In the genomic region with DNA sequence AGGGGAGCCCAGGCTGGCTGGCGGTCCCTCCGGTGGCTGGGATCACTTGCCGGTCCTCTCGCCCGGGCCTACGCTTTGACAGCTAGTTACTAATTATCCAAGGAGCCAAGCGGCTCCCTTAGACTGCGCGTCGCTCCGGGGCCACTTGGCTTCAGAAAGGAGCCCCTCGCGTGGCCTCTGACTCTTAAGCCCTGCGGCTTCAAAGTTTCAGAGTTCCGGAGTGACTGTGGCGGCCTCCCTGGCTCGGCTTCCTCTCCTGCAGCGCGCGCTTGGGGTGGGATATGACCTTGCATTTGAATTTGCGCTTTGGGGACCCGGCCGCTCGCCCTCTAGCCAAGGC, we compare ENCODE assay signal across 8 mouse cellular contexts. TPM values are rescaled to one million over a fixed set of nuclear protein-coding genes. Genes with fewer than 3 reads are reported as not detected.
DNase-seq lines count a peak whose midpoint lies in the region; ATAC-seq lines count a peak whose summit lies in the region.

No protein-coding gene starts in this region.

- DNase-seq in kidney, postnatal 4 days, result peak; percentile 58 to 72
- no peak for DNase-seq in T-cell, adult 2 months (ENCODE audit: low spot score)
- no peak for DNase-seq in layer of hippocampus, adult 9-11 months
- DNase-seq in left cerebral cortex, adult 8-10 months (ENCODE audit: low spot score in 2 of 2), result no peak

- WGBS in embryonic facial prominence, embryonic 15.5 days, result 1% methylated on average over 24 of the region's 24 CpGs
- under 1% methylated on average over 24 of the region's 24 CpGs for WGBS in neural tube, embryonic 12.5 days

- H3K27me3 ChIP-seq in megakaryocyte, embryonic 14.5 days (replicated peaks), result peaks cover 92% of the 10 kb centered on the region
- peaks cover 88% of the 10 kb centered on the region for H3K27me3 ChIP-seq in embryonic facial prominence, embryonic 15.5 days
- H3K27me3 ChIP-seq in neural tube, embryonic 12.5 days (replicated peaks), result peaks cover 81% of the 10 kb centered on the region

- H3K4me3 ChIP-seq in megakaryocyte, embryonic 14.5 days (replicated peaks), result peak overlapping the region; percentile 18
- 0 out of 2 replicates have a peak overlapping the region, but pooled peaks have one; percentile 7 for H3K4me3 ChIP-seq in embryonic facial prominence, embryonic 15.5 days (replicated peaks)
- 0 out of 2 replicates have a peak overlapping the region, but pooled peaks have one; percentile 7 for H3K4me3 ChIP-seq in neural tube, embryonic 12.5 days

- H3K4me2 ChIP-seq in embryonic facial prominence, embryonic 15.5 days (replicated peaks), result 0 out of 2 replicates have a peak overlapping the region, but pooled peaks have one; percentile 4
- no peak overlapping the region; the same call in 1 of the 2 replicates for H3K4me2 ChIP-seq in neural tube, embryonic 12.5 days (replicated peaks)

- no peak overlapping the region for H3K9ac ChIP-seq in embryonic facial prominence, embryonic 15.5 days
- H3K9ac ChIP-seq in neural tube, embryonic 12.5 days, result no peak overlapping the region

- no peaks in the 10 kb centered on the region for H3K36me3 ChIP-seq in megakaryocyte, embryonic 14.5 days (replicated peaks; ENCODE audit: low read length)
- no peaks in the 10 kb centered on the region for H3K36me3 ChIP-seq in embryonic facial prominence, embryonic 15.5 days
- no peaks in the 10 kb centered on the region for H3K36me3 ChIP-seq in neural tube, embryonic 12.5 days

- ATAC-seq in megakaryocyte, adult 5-6 weeks (ENCODE audit: poor library complexity, severe bottlenecking), result no peak
- ATAC-seq in embryonic facial prominence, embryonic 15.5 days (ENCODE audit: insufficient number of reproducible peaks, low FRiP score, low TSS enrichment, low read depth), result no peak
- no peak for ATAC-seq in neural tube, embryonic 12.5 days (ENCODE audit: low FRiP score, low read depth)

- H3K4me1 ChIP-seq in megakaryocyte, embryonic 14.5 days, result peaks cover 42% of the 10 kb centered on the region
- H3K4me1 ChIP-seq in embryonic facial prominence, embryonic 15.5 days, result peaks cover 34% of the 10 kb centered on the region
- peaks cover 23% of the 10 kb centered on the region for H3K4me1 ChIP-seq in neural tube, embryonic 12.5 days

- H3K27ac ChIP-seq in embryonic facial prominence, embryonic 15.5 days (replicated peaks), result no peak overlapping the region
- H3K27ac ChIP-seq in neural tube, embryonic 12.5 days, result no peak overlapping the region

- 0 out of 2 replicates have a peak, but pooled peaks cover 4% of the 10 kb centered on the region for H3K9me3 ChIP-seq in megakaryocyte, embryonic 14.5 days
- no peaks in the 10 kb centered on the region for H3K9me3 ChIP-seq in embryonic facial prominence, embryonic 15.5 days (replicated peaks)
- H3K9me3 ChIP-seq in neural tube, embryonic 12.5 days, result no peaks in the 10 kb centered on the region

RNA-seq across cellular contexts. Expression of gene Hnf1b, which starts 2.1 kb away (rescaled TPM):
- polyA plus RNA-seq in megakaryocyte, embryonic 14.5 days (2012; ENCODE audit: insufficient read depth, low replicate concordance), result not detected in 2 replicates
- total RNA-seq in megakaryocyte, adult 5-6 weeks (2015), result not detected in 2 replicates
- not detected in 2 replicates for total RNA-seq in megakaryocyte, adult 5-6 weeks (2017)
- not detected in 2 replicates for polyA plus RNA-seq in embryonic facial prominence, embryonic 15.5 days (2015; fragmentation: Nextera tagmentation; extraction: Ambion mirVana)
- polyA plus RNA-seq in neural tube, embryonic 12.5 days (2016; fragmentation: Nextera tagmentation; extraction: Ambion mirVana), result 0.19 and 0.20 TPM in 2 replicates
- under 1 TPM; 0.37 to 0.76 (median 0.54) TPM for total RNA-seq in left cerebral cortex, adult 8-10 months (2022)

Comparison
In these comparisons a context has a peak if more than half of its experiments do, and no peak if none do; other contexts are left out.
1. DNase-seq: peak in kidney, postnatal 4 days (2 of 2); none in T-cell, adult 2 months (single experiment), layer of hippocampus, adult 9-11 months (single experiment) and left cerebral cortex, adult 8-10 months (0 of 2).
2. Peak in every context shown above with its lines, with median percentiles within 50 percentile points of each other: H3K4me3 ChIP-seq.